Mouse (Mus musculus) forebrain, embryonic 13.5 days (tissue): ENCODE results near the gene Nudcd3. TPM values are rescaled to one million over a fixed set of nuclear protein-coding genes. Genes with fewer than 3 reads are reported as not detected.

Experiments
- ATAC-seq: fragments of 200-750 bp; cut with Nextera tagmentation; 2 replicates; pipeline ENCODE4 v1.8.0; 2017
- H3K27ac ChIP-seq: fragments of 300-500 bp; sonication (generic); 2 replicates; pipeline ENCODE4 v1.5.1; 2015; ENCODE audit warnings: inconsistent platforms, mild to moderate bottlenecking, moderate library complexity
- H3K27me3 ChIP-seq: fragments of 300-500 bp; sonication (generic); 2 replicates; pipeline ENCODE4 v1.6.1; 2015; ENCODE audit warnings: mild to moderate bottlenecking, inconsistent platforms
- H3K36me3 ChIP-seq: fragments of 300-500 bp; sonication (generic); 2 replicates; pipeline ENCODE4 v1.6.1; 2015; ENCODE audit warnings: mild to moderate bottlenecking, inconsistent platforms; ENCODE audit not compliant: poor library complexity, severe bottlenecking
- H3K4me1 ChIP-seq: fragments of 300-500 bp; sonication (generic); 2 replicates; pipeline ENCODE4 v1.6.1; 2015; ENCODE audit warnings: inconsistent platforms
- H3K4me2 ChIP-seq: fragments of 300-500 bp; sonication (generic); 2 replicates; pipeline ENCODE4 v1.6.1; 2015; ENCODE audit warnings: inconsistent platforms, mild to moderate bottlenecking, moderate library complexity
- H3K4me3 ChIP-seq: fragments of 300-500 bp; sonication (generic); 2 replicates; pipeline ENCODE4 v1.5.1; 2015; ENCODE audit warnings: mild to moderate bottlenecking, inconsistent platforms
- H3K9ac ChIP-seq: fragments of 300-500 bp; sonication (generic); 2 replicates; pipeline ENCODE4 v1.6.1; 2015; ENCODE audit warnings: mild to moderate bottlenecking, inconsistent platforms
- H3K9me3 ChIP-seq: fragments of 300-500 bp; sonication (generic); replicated peaks from 2 replicates; pipeline ENCODE4 v1.6.1; 2016; ENCODE audit warnings: inconsistent platforms
- WGBS: fragments of 180-500 bp; shearing (Covaris S2); methylation state at CpG from one replicate; pipeline ENCODE4 v1.1.7; 2015; 5-methylcytosine and 5-hydroxymethylcytosine counted together
- polyA plus RNA-seq: library from polyadenylated mRNA; unstranded; fragments of >200 nt; fragmentation: Nextera tagmentation; extraction: Ambion mirVana; gene quantifications from 2 replicates; pipeline ENCODE4 v1.2.1, GENCODE M21; 2015

The Nudcd3 gene
- polyA plus RNA-seq, 1 experiment from 2014 or later: 57.0 TPM

GRCm38 (mm10) chr11:6065551-6066121, 134.6 kb downstream of the Nudcd3 start:
- ATAC-seq: peak; percentile 85
- Histone ChIP-seq H3K4me3 (peak overlapping the region; percentile 49), H3K9ac (peak overlapping the region; percentile 73), H3K36me3 (no peaks in the 10 kb centered on the region), H3K9me3 (no peaks in the 10 kb centered on the region), H3K4me2 (peak overlapping the region; percentile 66), H3K27me3 (peaks cover 88% of the 10 kb centered on the region), H3K4me1 (peaks cover 23% of the 10 kb centered on the region), H3K27ac (no peak overlapping the region; the same call in 1 of the 2 replicates)
- under 1% methylated on average over 56 of the region's 95 CpGs for WGBS

GRCm38 (mm10) chr11:6065046-6065521, 135.1 kb downstream of the Nudcd3 start:
- Histone ChIP-seq H3K27ac (no peak overlapping the region), H3K36me3 (no peaks in the 10 kb centered on the region), H3K9me3 (no peaks in the 10 kb centered on the region), H3K4me1 (peaks cover 23% of the 10 kb centered on the region), H3K27me3 (peaks cover 83% of the 10 kb centered on the region), H3K4me3 (peak overlapping the region; percentile 49), H3K9ac (peak overlapping the region; percentile 73), H3K4me2 (peak overlapping the region; percentile 66)
- peak; percentile 41 for ATAC-seq
- WGBS: 1% methylated on average over 50 of the region's 55 CpGs

DNA sequence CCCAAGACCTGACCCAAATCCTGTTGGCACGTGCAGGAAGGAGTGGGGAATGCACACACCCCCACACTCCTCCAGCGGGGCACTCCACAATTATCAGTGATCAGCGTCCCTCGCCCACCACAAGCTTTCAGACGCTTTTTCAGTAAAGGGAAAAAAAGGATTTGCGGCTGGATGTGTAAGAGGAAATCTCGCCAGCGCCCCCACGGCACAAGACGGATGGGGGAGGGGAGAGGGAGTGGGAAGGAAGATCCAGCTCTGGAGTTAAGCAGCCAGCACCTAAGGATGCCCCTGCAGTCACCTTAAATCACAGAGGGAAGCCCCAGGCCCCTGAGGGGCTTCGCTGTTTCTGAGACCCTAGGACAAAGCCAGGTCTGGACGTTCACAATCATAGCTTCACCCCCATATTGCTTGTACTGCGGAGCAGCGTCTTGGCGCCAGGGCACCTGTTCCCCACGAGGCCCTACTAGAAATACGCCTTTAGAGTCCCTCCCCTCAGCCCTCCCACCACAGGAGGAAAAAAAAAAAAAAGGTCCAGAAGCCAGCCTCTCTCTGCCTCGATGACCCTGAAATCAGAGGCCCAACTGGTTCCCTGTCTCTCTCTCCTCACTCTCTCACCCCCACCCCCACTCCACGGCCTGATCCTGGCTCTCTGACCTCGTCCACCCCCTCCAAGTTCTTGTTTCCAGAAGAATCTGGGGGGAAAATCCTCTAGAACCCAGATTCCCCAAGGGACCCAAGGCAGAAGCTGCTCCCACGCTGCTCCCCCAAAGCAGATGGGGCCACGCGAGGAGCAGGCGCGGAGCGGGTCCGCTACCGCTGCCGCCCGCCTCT, 135.8 kb downstream of the Nudcd3 start:
- Histone ChIP-seq H3K9ac (peak overlapping the region; percentile 73), H3K27me3 (peaks cover 77% of the 10 kb centered on the region), H3K27ac (no peak overlapping the region), H3K4me3 (peak overlapping the region; percentile 49), H3K4me1 (peaks cover 23% of the 10 kb centered on the region), H3K4me2 (peak overlapping the region; percentile 66), H3K9me3 (no peaks in the 10 kb centered on the region), H3K36me3 (no peaks in the 10 kb centered on the region)
- 2% methylated on average over 30 of the region's 30 CpGs for WGBS
- no peak for ATAC-seq

GRCm38 (mm10) chr11:6063501-6064214, 136.6 kb downstream of the Nudcd3 start:
- H3K4me3 ChIP-seq: peak overlapping the region; percentile 49
- no peak for ATAC-seq
- peaks cover 23% of the 10 kb centered on the region for H3K4me1 ChIP-seq
- no peaks in the 10 kb centered on the region for H3K36me3 ChIP-seq
- H3K4me2 ChIP-seq: peak overlapping the region; percentile 66
- H3K9ac ChIP-seq: peak overlapping the region; percentile 73
- peaks cover 69% of the 10 kb centered on the region for H3K27me3 ChIP-seq
- no peaks in the 10 kb centered on the region for H3K9me3 ChIP-seq
- no peak overlapping the region for H3K27ac ChIP-seq
- WGBS: 47% methylated on average over 17 of the region's 17 CpGs

- Histone ChIP-seq H3K27me3 (peaks cover 63% of the 10 kb centered on the region), H3K9me3 (no peaks in the 10 kb centered on the region), H3K4me3 (peak overlapping the region; percentile 49; the same call in 1 of the 2 replicates), H3K4me1 (peaks cover 19% of the 10 kb centered on the region), H3K27ac (no peak overlapping the region), H3K36me3 (no peaks in the 10 kb centered on the region), H3K9ac (no peak overlapping the region), H3K4me2 (peak overlapping the region; percentile 66; the same call in 1 of the 2 replicates)
- 91% methylated on average over 7 of the region's 7 CpGs for WGBS
- no peak for ATAC-seq
Measured at GRCm38 (mm10) chr11:6063065-6063464, 137.2 kb downstream of the Nudcd3 start.

GRCm38 (mm10) chr11:6062329-6062728, 137.9 kb downstream of the Nudcd3 start:
- no peaks in the 10 kb centered on the region for H3K36me3 ChIP-seq
- H3K4me3 ChIP-seq: no peak overlapping the region
- H3K9me3 ChIP-seq: no peaks in the 10 kb centered on the region
- 90% methylated on average over 11 of the region's 11 CpGs for WGBS
- peaks cover 13% of the 10 kb centered on the region for H3K4me1 ChIP-seq
- H3K27ac ChIP-seq: no peak overlapping the region
- no peak for ATAC-seq
- no peak overlapping the region for H3K9ac ChIP-seq
- no peak overlapping the region for H3K4me2 ChIP-seq
- H3K27me3 ChIP-seq: peaks cover 56% of the 10 kb centered on the region

- WGBS: 87% methylated on average over 5 of the region's 5 CpGs
- H3K4me1 ChIP-seq: peaks cover 13% of the 10 kb centered on the region
- H3K4me3 ChIP-seq: no peak overlapping the region
- no peak overlapping the region for H3K9ac ChIP-seq
- no peaks in the 10 kb centered on the region for H3K9me3 ChIP-seq
- H3K36me3 ChIP-seq: no peaks in the 10 kb centered on the region
- H3K4me2 ChIP-seq: no peak overlapping the region
- H3K27me3 ChIP-seq: peaks cover 52% of the 10 kb centered on the region
- no peak for ATAC-seq
- H3K27ac ChIP-seq: no peak overlapping the region
Measured at GRCm38 (mm10) chr11:6061891-6062290, 138.3 kb downstream of the Nudcd3 start.

- no peaks in the 10 kb centered on the region for H3K36me3 ChIP-seq
- peaks cover 24% of the 10 kb centered on the region for H3K27me3 ChIP-seq
- ATAC-seq: no peak
- no peak overlapping the region for H3K27ac ChIP-seq
- H3K4me3 ChIP-seq: no peak overlapping the region
- no peak overlapping the region for H3K4me2 ChIP-seq
- WGBS: 94% methylated on average over 10 of the region's 10 CpGs
- H3K4me1 ChIP-seq: peaks cover 3% of the 10 kb centered on the region; the same call in 1 of the 2 replicates
- H3K9me3 ChIP-seq: no peaks in the 10 kb centered on the region
- H3K9ac ChIP-seq: no peak overlapping the region
Measured at GRCm38 (mm10) chr11:6059162-6059561, 141.1 kb downstream of the Nudcd3 start.

Other genes starting within 250 kb of the Nudcd3 start
- 65.3 and 83.1 TPM in 2 replicates for gene Ykt6, start 244.7 kb downstream of the Nudcd3 start, polyA plus RNA-seq
- 26.1 and 32.8 TPM in 2 replicates for gene Camk2b, start 134.1 kb downstream of the Nudcd3 start, polyA plus RNA-seq
- 0.69 and 0.79 TPM in 2 replicates for gene A730071L15Rik, start 386 bp downstream of the Nudcd3 start, polyA plus RNA-seq
- 0.04 and 0.05 TPM in 2 replicates for gene Npc1l1, start 29.7 kb upstream of the Nudcd3 start, polyA plus RNA-seq
- 84.2 and 92.6 TPM in 2 replicates for gene Ddx56, start 67.4 kb upstream of the Nudcd3 start, polyA plus RNA-seq
- gene Tmed4, start 74.5 kb upstream of the Nudcd3 start, polyA plus RNA-seq: 154 and 155 TPM in 2 replicates
- 71.2 and 85.4 TPM in 2 replicates for gene Ogdh, start 91.2 kb upstream of the Nudcd3 start, polyA plus RNA-seq
- 29.1 and 31.1 TPM in 2 replicates for gene Zmiz2, start 188.7 kb upstream of the Nudcd3 start, polyA plus RNA-seq
- 4,373 and 4,619 TPM in 2 replicates for gene Ppia, start 215.0 kb upstream of the Nudcd3 start, polyA plus RNA-seq
- gene H2afv, start 244.0 kb upstream of the Nudcd3 start, polyA plus RNA-seq: 942 and 1,061 TPM in 2 replicates